Mouse (Mus musculus): ENCODE results near the gene Mrps35. TPM values are rescaled to one million over a fixed set of nuclear protein-coding genes. Genes with fewer than 3 reads are reported as not detected.
A peak's percentile ranks its signal among the peaks of the same experiment; 100 is the strongest.

The Mrps35 gene
- total RNA-seq, 1 experiment from 2014 or later, result 89.4 TPM

DNA sequence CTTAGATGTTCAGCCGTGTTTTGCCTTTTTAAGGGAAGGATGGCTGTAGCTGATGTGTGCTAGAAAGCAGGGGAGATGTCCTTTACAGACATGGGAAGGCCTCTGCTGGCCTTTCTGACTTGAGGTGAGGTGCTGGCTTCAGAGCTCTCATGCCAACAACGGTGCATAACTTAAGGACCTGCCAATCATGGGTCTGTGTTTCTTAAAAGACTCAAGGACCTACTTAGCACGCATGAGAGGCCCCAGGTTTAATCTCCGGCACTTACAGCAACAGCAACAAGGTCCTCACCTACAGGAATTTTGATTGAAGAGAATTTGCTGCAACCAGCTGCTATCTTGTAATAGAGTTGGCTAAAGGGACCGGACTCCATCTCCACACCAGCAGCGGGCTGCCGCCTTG, 66.7 kb downstream of the Mrps35 start:
- ATAC-seq (replicated peaks; ENCODE audit: insufficient number of reproducible peaks, low FRiP score, low TSS enrichment, poor library complexity, severe bottlenecking), result no peak

DNA sequence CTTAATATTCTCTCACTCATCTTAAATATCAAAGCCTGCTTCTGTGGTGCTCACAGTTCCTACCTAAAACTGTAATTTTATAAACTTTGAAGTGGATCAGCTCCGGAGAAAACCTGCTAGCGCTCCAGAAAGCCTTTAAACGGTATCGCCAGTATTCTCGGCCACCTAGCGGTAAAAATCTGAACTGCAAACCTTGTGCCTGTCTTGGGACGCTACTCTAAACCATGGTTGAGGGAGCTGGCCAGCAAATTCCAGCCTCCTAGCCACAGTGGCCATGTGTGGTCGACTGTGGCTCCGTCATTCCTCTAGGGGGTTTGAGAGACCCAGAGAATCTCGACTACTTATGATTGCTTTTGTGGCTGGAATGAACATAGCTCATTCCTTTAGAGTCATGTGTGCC, 74.0 kb downstream of the Mrps35 start:
- peak; percentile 72 for ATAC-seq (replicated peaks; ENCODE audit: insufficient number of reproducible peaks, low FRiP score, low TSS enrichment, poor library complexity, severe bottlenecking)

DNA sequence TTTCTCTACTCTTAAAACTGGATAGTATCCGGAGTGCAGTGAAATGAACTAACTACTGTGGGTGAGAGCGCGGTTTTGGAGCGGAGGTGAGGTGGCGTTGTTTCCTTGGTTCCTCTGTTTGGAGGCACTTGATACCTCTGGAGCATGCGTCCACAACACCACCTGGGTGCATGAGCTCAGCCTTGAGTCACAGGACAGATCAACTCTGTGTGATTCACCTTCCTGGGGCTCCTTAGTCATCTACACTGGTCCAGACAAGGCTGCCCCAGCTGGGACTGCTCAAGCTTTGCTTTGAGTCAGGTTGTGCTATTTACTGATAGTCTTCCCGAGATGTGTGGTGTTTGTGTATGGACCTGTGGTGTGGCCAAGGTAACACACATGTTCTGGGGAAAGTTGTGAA, 75.2 kb downstream of the Mrps35 start:
- ATAC-seq (replicated peaks; ENCODE audit: insufficient number of reproducible peaks, low FRiP score, low TSS enrichment, poor library complexity, severe bottlenecking), result no peak

DNA sequence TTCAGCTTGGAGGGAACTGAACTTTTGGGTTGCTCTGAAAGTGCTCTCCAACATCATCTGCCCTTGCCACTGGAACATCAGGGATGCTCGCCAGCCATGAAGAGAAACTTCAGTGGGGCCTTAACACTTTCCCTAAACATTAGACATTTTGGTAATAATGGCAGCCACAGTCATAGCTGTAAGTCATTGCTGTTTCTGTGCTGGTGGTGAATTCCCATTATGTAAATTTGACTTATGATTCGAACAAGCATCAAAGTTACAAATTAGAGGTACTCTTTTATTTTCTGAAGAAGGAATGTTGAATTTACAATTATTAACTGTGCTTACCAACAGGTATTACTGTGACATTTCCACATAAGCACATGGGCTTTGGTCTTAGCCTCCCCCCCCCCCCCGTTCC, 75.6 kb downstream of the Mrps35 start:
- ATAC-seq (replicated peaks; ENCODE audit: insufficient number of reproducible peaks, low FRiP score, low TSS enrichment, poor library complexity, severe bottlenecking), result no peak

DNA sequence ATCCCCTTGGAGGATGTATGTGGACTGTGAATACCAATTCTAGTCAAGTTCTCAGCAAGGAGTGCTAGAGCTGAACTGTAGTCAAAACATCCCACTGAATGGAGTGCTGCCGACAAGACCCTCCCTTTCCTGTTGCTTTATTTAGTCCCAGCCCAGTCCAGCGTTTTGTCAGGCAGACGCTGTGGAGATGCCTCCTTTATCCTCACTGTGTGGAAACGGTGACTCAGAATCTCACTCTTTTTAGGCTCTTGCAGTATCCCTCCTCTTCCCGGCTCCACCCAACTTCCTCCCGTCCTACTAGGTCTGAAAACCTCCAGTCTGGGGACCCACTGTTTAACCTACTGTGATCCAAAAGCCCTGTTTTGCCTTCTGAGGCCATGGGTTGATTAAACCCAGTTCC, 78.8 kb downstream of the Mrps35 start:
- ATAC-seq (replicated peaks; ENCODE audit: insufficient number of reproducible peaks, low FRiP score, low TSS enrichment, poor library complexity, severe bottlenecking), result no peak

Other genes with a start within 250 kb of the Mrps35 start
- 0.64 to 1.6 TPM (median 1.4 TPM) in 3 replicates for gene Arntl2, start 246.7 kb upstream of the Mrps35 start, total RNA-seq (2017)
- not detected in 3 replicates for gene Smco2, start 192.7 kb upstream of the Mrps35 start, total RNA-seq (2017)
- gene Ppfibp1, start 154.3 kb upstream of the Mrps35 start, total RNA-seq (2017), result 13.7 to 26.2 TPM (median 22.5 TPM) in 3 replicates
- 1.2 TPM in 1 of 3 replicates, not detected in the others for gene 1700034J05Rik, start 88.3 kb upstream of the Mrps35 start, total RNA-seq (2017)
- gene Rep15, start 10.2 kb upstream of the Mrps35 start, total RNA-seq (2017), result 0.39 to 1.5 TPM (median 0.48 TPM) in 3 replicates
- not detected in 3 replicates for gene Mansc4, start 44.3 kb downstream of the Mrps35 start, total RNA-seq (2017)
- gene Klhl42, start 48.6 kb downstream of the Mrps35 start, total RNA-seq (2017), result 2.1 to 6.9 TPM (median 3.6 TPM) in 3 replicates
- not detected in 3 replicates for gene Pthlh, start 221.4 kb downstream of the Mrps35 start, total RNA-seq (2017)